Mouse (Mus musculus) right cerebral cortex, postnatal 25 days (tissue): ENCODE results near the gene Fxyd3.

Experiments
- DNase-seq: peaks from one replicate; pipeline ENCODE4 v3.0.0; 2022

Fxyd3 gene

GRCm38 (mm10) chr7:31076492-31076891, at the start of gene Fxyd3:
TSS of gene Fxyd3 (minus strand) at chr7:31076704.
- DNase-seq: no peak

- no peak for DNase-seq
Measured at GRCm38 (mm10) chr7:31125116-31125515, 48.6 kb upstream of the Fxyd3 start.

- DNase-seq: no peak
Measured at GRCm38 (mm10) chr7:31124381-31124780, 47.9 kb upstream of the Fxyd3 start.

- no peak for DNase-seq
Measured at GRCm38 (mm10) chr7:31123697-31124096, 47.2 kb upstream of the Fxyd3 start.

- no peak for DNase-seq
Measured at GRCm38 (mm10) chr7:31122641-31123631, 46.4 kb upstream of the Fxyd3 start.

- no peak for DNase-seq
Measured at GRCm38 (mm10) chr7:31119556-31119955, 43.1 kb upstream of the Fxyd3 start.

GRCm38 (mm10) chr7:31118486-31118885, 42.0 kb upstream of the Fxyd3 start:
- DNase-seq: peak; percentile 49

- no peak for DNase-seq
Measured at GRCm38 (mm10) chr7:31117465-31117864, 41.0 kb upstream of the Fxyd3 start.

GRCm38 (mm10) chr7:31116721-31117145, 40.2 kb upstream of the Fxyd3 start:
- no peak for DNase-seq

GRCm38 (mm10) chr7:31115587-31116043, 39.1 kb upstream of the Fxyd3 start:
- DNase-seq: peak; percentile 45

- no peak for DNase-seq
Measured at GRCm38 (mm10) chr7:31115182-31115581, 38.7 kb upstream of the Fxyd3 start, which contains the start of gene Hpn. TSS of gene Hpn (minus strand) at chr7:31115290.

GRCm38 (mm10) chr7:31114646-31115045, 38.1 kb upstream of the Fxyd3 start:
- no peak for DNase-seq

- no peak for DNase-seq
Measured at GRCm38 (mm10) chr7:31113800-31114199, 37.3 kb upstream of the Fxyd3 start.

- no peak for DNase-seq
Measured at GRCm38 (mm10) chr7:31112036-31112435, 35.5 kb upstream of the Fxyd3 start.

GRCm38 (mm10) chr7:31110861-31111385, 34.4 kb upstream of the Fxyd3 start:
- no peak for DNase-seq

GRCm38 (mm10) chr7:31109796-31110195, 33.3 kb upstream of the Fxyd3 start:
- DNase-seq: no peak

GRCm38 (mm10) chr7:31109091-31109490, 32.6 kb upstream of the Fxyd3 start:
- DNase-seq: no peak

GRCm38 (mm10) chr7:31107781-31108180, 31.3 kb upstream of the Fxyd3 start:
- DNase-seq: no peak

GRCm38 (mm10) chr7:31106166-31106565, 29.7 kb upstream of the Fxyd3 start:
- DNase-seq: no peak

- DNase-seq: peak; percentile 58
Measured at GRCm38 (mm10) chr7:31105061-31105768, 28.7 kb upstream of the Fxyd3 start.

GRCm38 (mm10) chr7:31100786-31101185, 24.3 kb upstream of the Fxyd3 start:
- no peak for DNase-seq

- DNase-seq: no peak
Measured at GRCm38 (mm10) chr7:31099612-31099982, 23.1 kb upstream of the Fxyd3 start.
